Mouse (Mus musculus) intestine, embryonic 16.5 days (tissue): Measurements from ENCODE around the gene Kcnh7. TPM values are rescaled to one million over a fixed set of nuclear protein-coding genes. Genes with fewer than 3 reads are reported as not detected.

ENCODE experiments used
- ATAC-seq: fragments of 200-750 bp; cut with Nextera tagmentation; 2 replicates; pipeline ENCODE4 v1.8.0; 2017; ENCODE audit warnings: moderate TSS enrichment, moderate library complexity
- H3K27ac ChIP-seq: fragments of 300-500 bp; sonication (generic); 2 replicates; pipeline ENCODE4 v1.5.1; 2014; ENCODE audit warnings: mild to moderate bottlenecking, low read length
- H3K27me3 ChIP-seq: fragments of 300-500 bp; sonication (generic); replicated peaks from 2 replicates; pipeline ENCODE4 v1.6.1; 2014; ENCODE audit warnings: low read length, control low read depth, mixed read lengths; ENCODE audit not compliant: control insufficient read depth, insufficient read depth
- H3K36me3 ChIP-seq: fragments of 300-500 bp; sonication (generic); 2 replicates; pipeline ENCODE4 v1.6.1; 2014; ENCODE audit warnings: low read length, control low read depth; ENCODE audit not compliant: control insufficient read depth, insufficient read depth
- H3K4me1 ChIP-seq: fragments of 300-500 bp; sonication (generic); 2 replicates; pipeline ENCODE4 v1.6.1; 2014; ENCODE audit warnings: low read length, control low read depth, mixed read lengths; ENCODE audit not compliant: control insufficient read depth, insufficient read depth
- H3K4me2 ChIP-seq: fragments of 300-500 bp; sonication (generic); 2 replicates; pipeline ENCODE4 v1.6.1; 2014; ENCODE audit warnings: low read depth, low read length, control low read depth
- H3K4me3 ChIP-seq: fragments of 300-500 bp; sonication (generic); 2 replicates; pipeline ENCODE4 v1.5.1; 2014; ENCODE audit warnings: mild to moderate bottlenecking, low read length
- H3K9ac ChIP-seq: fragments of 300-500 bp; sonication (generic); 2 replicates; pipeline ENCODE4 v1.6.1; 2014; ENCODE audit warnings: low read depth, low read length
- H3K9me3 ChIP-seq: fragments of 300-500 bp; sonication (generic); 2 replicates; pipeline ENCODE4 v1.6.1; 2016; ENCODE audit warnings: low read length, control low read depth; ENCODE audit not compliant: control insufficient read depth
- WGBS: fragments of 180-500 bp; shearing (Covaris S2); extraction: QIAGEN DNeasy Blood & Tissue Kit; methylation state at CpG from one replicate; pipeline ENCODE4 v1.1.7; 2014; 5-methylcytosine and 5-hydroxymethylcytosine counted together
- polyA plus RNA-seq: library from polyadenylated mRNA; unstranded; fragments of >200 nt; fragmentation: Nextera tagmentation; extraction: Ambion mirVana; gene quantifications from 2 replicates; pipeline ENCODE4 v1.2.1, GENCODE M21; 2015

Kcnh7 gene
- polyA plus RNA-seq, 1 experiment from 2014 or later = 0.34 TPM

- H3K4me3 ChIP-seq = no peak overlapping the region
- H3K9me3 ChIP-seq = no peaks in the 10 kb centered on the region
- H3K36me3 ChIP-seq = no peaks in the 10 kb centered on the region
- no peaks in the 10 kb centered on the region for H3K27me3 ChIP-seq
- H3K4me2 ChIP-seq = 0 out of 2 replicates have a peak overlapping the region, but pooled peaks have one; percentile 12
- H3K9ac ChIP-seq = no peak overlapping the region
- WGBS = 64% methylated on average over 2 of the region's 2 CpGs
- H3K4me1 ChIP-seq = no peaks in the 10 kb centered on the region
- peak; percentile 97 for ATAC-seq
- no peak overlapping the region for H3K27ac ChIP-seq
Measured at GRCm38 (mm10) chr2:63105971-63106370, 78.1 kb downstream of the Kcnh7 start.

GRCm38 (mm10) chr2:63099676-63100075 lies 84.4 kb downstream of the Kcnh7 start:
- H3K27me3 ChIP-seq = no peaks in the 10 kb centered on the region
- no peak for ATAC-seq
- H3K9ac ChIP-seq = no peak overlapping the region
- H3K4me1 ChIP-seq = no peaks in the 10 kb centered on the region
- H3K36me3 ChIP-seq = no peaks in the 10 kb centered on the region
- no peak overlapping the region for H3K27ac ChIP-seq
- no peak overlapping the region for H3K4me3 ChIP-seq
- H3K9me3 ChIP-seq = no peaks in the 10 kb centered on the region
- H3K4me2 ChIP-seq = no peak overlapping the region

GRCm38 (mm10) chr2:63091775-63092174 lies 92.3 kb downstream of the Kcnh7 start:
- 66% methylated on average over 4 of the region's 4 CpGs for WGBS
- Histone ChIP-seq H3K9ac (no peak overlapping the region), H3K4me3 (no peak overlapping the region), H3K4me1 (no peaks in the 10 kb centered on the region), H3K9me3 (no peaks in the 10 kb centered on the region), H3K36me3 (no peaks in the 10 kb centered on the region), H3K4me2 (no peak overlapping the region), H3K27ac (no peak overlapping the region), H3K27me3 (no peaks in the 10 kb centered on the region)
- no peak for ATAC-seq

GRCm38 (mm10) chr2:63090447-63090846 lies 93.6 kb downstream of the Kcnh7 start:
- ATAC-seq = peak; percentile 97
- no peaks in the 10 kb centered on the region for H3K4me1 ChIP-seq
- no peak overlapping the region for H3K4me2 ChIP-seq
- no peaks in the 10 kb centered on the region for H3K9me3 ChIP-seq
- H3K9ac ChIP-seq = no peak overlapping the region
- no peaks in the 10 kb centered on the region for H3K36me3 ChIP-seq
- 59% methylated on average over 2 of the region's 2 CpGs for WGBS
- no peak overlapping the region for H3K27ac ChIP-seq
- H3K27me3 ChIP-seq = no peaks in the 10 kb centered on the region
- no peak overlapping the region for H3K4me3 ChIP-seq

- no peaks in the 10 kb centered on the region for H3K4me1 ChIP-seq
- H3K4me3 ChIP-seq = no peak overlapping the region
- no peak overlapping the region for H3K27ac ChIP-seq
- no peaks in the 10 kb centered on the region for H3K27me3 ChIP-seq
- WGBS = 75% methylated on average over 2 of the region's 2 CpGs
- no peaks in the 10 kb centered on the region for H3K36me3 ChIP-seq
- H3K9me3 ChIP-seq = no peaks in the 10 kb centered on the region
- ATAC-seq = no peak
- H3K9ac ChIP-seq = no peak overlapping the region
- no peak overlapping the region for H3K4me2 ChIP-seq
Measured at GRCm38 (mm10) chr2:63058386-63058785, 125.7 kb downstream of the Kcnh7 start.

GRCm38 (mm10) chr2:63049884-63050283 lies 134.2 kb downstream of the Kcnh7 start:
- Histone ChIP-seq H3K27me3 (no peaks in the 10 kb centered on the region), H3K27ac (no peak overlapping the region), H3K9me3 (no peaks in the 10 kb centered on the region), H3K4me3 (no peak overlapping the region), H3K36me3 (no peaks in the 10 kb centered on the region), H3K4me1 (no peaks in the 10 kb centered on the region), H3K9ac (no peak overlapping the region), H3K4me2 (no peak overlapping the region)
- no peak for ATAC-seq
- 84% methylated on average over 3 of the region's 3 CpGs for WGBS

- Histone ChIP-seq H3K4me1 (no peaks in the 10 kb centered on the region), H3K27ac (no peak overlapping the region), H3K4me2 (no peak overlapping the region), H3K9ac (no peak overlapping the region), H3K9me3 (no peaks in the 10 kb centered on the region), H3K27me3 (no peaks in the 10 kb centered on the region), H3K36me3 (no peaks in the 10 kb centered on the region), H3K4me3 (no peak overlapping the region)
- no peak for ATAC-seq
- WGBS = 84% methylated on average over 3 of the region's 3 CpGs
Measured at GRCm38 (mm10) chr2:63039718-63040117, 144.4 kb downstream of the Kcnh7 start.

GRCm38 (mm10) chr2:63014909-63015308 lies 169.2 kb downstream of the Kcnh7 start:
- no peak for ATAC-seq
- no peaks in the 10 kb centered on the region for H3K27me3 ChIP-seq
- no peaks in the 10 kb centered on the region for H3K4me1 ChIP-seq
- no peaks in the 10 kb centered on the region for H3K9me3 ChIP-seq
- no peak overlapping the region for H3K4me3 ChIP-seq
- H3K36me3 ChIP-seq = no peaks in the 10 kb centered on the region
- no peak overlapping the region for H3K9ac ChIP-seq
- no peak overlapping the region for H3K27ac ChIP-seq
- no peak overlapping the region for H3K4me2 ChIP-seq

- Histone ChIP-seq H3K4me2 (no peak overlapping the region), H3K9me3 (no peaks in the 10 kb centered on the region), H3K27ac (no peak overlapping the region), H3K27me3 (no peaks in the 10 kb centered on the region), H3K36me3 (no peaks in the 10 kb centered on the region), H3K9ac (no peak overlapping the region), H3K4me3 (no peak overlapping the region), H3K4me1 (no peaks in the 10 kb centered on the region)
- 86% methylated on average over 4 of the region's 4 CpGs for WGBS
- ATAC-seq = no peak
Measured at GRCm38 (mm10) chr2:63009141-63009540, 174.9 kb downstream of the Kcnh7 start.

GRCm38 (mm10) chr2:63002784-63003183 lies 181.3 kb downstream of the Kcnh7 start:
- no peaks in the 10 kb centered on the region for H3K36me3 ChIP-seq
- no peak overlapping the region for H3K27ac ChIP-seq
- ATAC-seq = no peak
- H3K9ac ChIP-seq = no peak overlapping the region
- H3K4me1 ChIP-seq = no peaks in the 10 kb centered on the region
- H3K9me3 ChIP-seq = no peaks in the 10 kb centered on the region
- H3K4me3 ChIP-seq = no peak overlapping the region
- H3K27me3 ChIP-seq = no peaks in the 10 kb centered on the region
- H3K4me2 ChIP-seq = no peak overlapping the region
- WGBS = 77% methylated on average over 1 of the region's 1 CpGs
